Mouse (Mus musculus) retina, postnatal 7 days (tissue): ENCODE data around the gene Kcnk10.

ENCODE experiments used
- DNase-seq: peaks from one replicate; pipeline ENCODE4 v3.0.0-alpha.2; 2012; ENCODE audit warnings: low read depth, low spot score

Gene Kcnk10

DNA sequence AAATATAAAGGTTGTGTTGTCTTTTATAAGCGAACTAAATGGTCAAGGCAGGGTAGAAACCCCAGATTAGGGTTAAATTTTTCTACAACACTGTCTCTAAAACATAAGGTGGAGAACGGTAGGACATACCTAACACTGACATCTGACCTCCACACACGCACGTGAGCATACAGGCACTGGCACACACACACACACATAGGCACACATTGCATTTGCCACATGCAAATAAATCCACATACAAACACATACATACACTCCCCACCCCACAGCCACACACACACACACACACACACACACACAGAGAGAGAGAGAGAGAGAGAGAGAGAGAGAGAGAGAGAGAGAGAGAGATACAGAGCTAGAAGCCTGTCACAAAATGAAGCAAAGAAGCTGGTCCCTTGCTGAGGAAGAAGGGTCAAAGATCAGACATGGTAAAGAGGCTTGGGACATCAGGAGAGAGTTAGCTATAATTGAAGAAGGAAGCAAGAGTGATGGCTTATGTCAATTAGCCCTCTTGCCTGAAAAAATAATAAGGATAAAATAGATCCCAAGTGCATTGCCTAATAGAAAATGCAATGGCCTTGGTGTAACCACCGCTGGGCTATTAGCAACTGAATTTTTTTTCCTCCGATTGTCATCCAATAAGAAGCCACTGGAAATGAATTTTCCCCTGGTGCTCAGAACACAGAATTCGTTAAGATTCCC lies 58.1 kb downstream of the Kcnk10 start:
- no peak for DNase-seq

DNA sequence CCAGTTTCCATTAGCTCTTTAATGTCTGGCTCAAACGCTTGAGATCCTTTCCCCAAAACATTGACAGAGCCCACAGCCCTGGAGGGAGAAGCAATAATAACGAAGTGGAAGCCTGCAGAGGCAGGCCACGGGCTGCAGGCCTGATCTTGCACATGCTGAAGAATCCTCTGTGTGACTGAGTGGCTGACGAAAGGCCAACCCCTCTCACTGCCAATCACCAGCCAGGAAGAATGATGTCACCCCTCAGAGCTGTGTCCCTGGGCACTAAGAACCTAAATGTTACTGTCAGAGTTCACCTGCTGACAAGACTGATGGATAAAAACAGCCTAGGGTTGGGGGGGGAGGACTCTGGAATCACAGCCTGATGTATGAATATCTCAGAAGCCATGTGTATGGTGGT lies 72.5 kb downstream of the Kcnk10 start:
- DNase-seq: no peak

GRCm38 (mm10) chr12:98501528-98502280 lies 76.4 kb downstream of the Kcnk10 start:
- DNase-seq: no peak

DNA sequence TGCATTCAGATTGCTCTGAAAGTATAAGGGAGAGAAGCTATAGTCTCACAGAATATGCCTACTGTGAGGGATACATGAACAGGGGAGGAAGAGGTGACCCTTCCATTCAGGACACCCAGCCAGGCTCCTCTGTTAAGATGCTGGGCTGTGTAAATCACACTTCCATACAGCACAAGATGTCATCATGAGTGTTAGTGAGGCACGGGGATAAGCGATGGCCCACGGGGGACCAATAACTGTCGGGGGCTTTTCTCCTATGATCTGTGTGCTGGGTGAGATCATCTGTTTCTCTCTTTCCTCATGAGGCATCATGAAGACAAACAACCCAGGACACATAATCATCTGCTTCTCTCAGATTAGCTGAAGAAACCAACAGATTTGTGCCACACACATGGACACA lies 77.1 kb downstream of the Kcnk10 start:
- DNase-seq: no peak

DNA sequence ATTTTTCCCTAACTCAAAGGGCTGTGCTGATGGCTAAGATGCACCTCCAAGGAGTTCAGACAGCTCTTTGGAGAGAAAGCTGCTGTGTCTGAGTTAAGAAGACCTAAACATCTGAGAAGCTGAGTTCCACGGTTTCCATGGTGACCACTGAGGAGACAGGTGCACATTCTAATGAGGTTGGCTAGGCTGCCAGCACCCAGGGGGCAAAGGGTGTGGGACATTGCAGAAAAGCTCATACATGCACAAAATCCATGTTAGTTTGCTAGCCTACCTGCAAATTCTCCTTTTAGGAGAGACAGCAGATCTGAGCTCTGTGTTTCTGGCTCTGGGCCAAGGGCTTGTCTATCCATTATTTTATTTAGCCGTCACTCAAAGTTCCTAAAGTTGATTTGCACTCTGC lies 96.7 kb downstream of the Kcnk10 start:
- DNase-seq: no peak

GRCm38 (mm10) chr12:98481048-98481447 lies 97.1 kb downstream of the Kcnk10 start:
- DNase-seq: no peak

GRCm38 (mm10) chr12:98477673-98478461 lies 100.2 kb downstream of the Kcnk10 start:
- no peak for DNase-seq

DNA sequence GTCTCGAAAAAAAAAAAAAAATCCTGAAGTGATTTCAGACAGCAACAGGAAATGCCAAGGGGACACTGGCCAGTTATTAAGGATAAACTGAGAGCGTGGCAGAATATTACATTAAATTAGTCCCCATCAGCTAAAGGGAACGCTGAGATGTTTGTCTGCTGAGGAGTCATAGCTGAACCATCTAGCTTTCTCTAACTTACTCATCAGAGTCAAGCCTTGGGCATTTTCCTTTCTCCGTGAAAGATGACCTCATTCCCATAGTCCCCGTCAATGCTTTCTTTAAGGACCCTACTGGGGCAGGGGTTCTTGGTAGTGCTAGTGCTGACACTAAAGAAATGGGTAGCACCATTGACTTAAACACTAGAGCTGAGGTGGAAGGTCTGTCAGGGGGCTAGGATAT lies 106.9 kb downstream of the Kcnk10 start:
- DNase-seq: no peak

- no peak for DNase-seq
Observed at GRCm38 (mm10) chr12:98470097-98470496, 108.0 kb downstream of the Kcnk10 start.

DNA sequence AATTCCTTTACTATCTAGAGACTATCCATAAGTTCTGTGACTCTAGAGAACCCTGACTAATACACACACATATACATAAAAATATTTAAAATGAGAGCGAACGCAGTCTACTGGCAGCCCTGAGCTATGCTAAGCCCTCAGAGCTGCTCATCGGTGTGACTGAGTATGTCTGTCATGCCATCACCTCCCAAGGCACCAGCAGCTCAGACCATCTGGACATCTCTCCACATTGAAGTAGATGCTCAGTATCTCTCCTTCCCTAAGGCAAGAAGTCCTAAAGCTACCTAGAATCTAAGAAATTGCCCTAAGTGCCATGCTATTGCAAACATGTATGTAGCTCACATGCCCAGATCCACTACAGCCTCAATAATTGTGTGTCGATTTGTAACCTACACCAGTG lies 110.3 kb downstream of the Kcnk10 start:
- no peak for DNase-seq

DNA sequence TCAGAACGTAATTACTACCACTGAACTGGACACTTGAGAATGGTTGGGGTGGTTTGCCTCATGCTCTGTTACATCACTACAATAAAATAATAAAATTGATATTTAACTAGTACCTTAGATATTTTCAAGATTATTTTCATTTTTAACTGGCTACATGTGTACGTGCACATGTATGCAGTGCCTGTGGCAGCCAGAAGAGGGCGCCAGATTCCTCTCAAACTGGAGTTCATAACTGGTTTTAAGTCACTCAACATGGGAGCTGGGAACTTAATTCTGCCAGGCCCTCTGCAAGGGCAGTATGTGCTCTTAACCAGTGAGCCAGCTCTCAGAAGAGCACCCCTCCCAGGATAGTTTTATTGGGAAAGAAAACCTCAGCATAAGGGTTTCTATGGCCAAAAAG lies 118.2 kb downstream of the Kcnk10 start:
- no peak for DNase-seq

- no peak for DNase-seq
Observed at GRCm38 (mm10) chr12:98458944-98459343, 119.2 kb downstream of the Kcnk10 start.

DNA sequence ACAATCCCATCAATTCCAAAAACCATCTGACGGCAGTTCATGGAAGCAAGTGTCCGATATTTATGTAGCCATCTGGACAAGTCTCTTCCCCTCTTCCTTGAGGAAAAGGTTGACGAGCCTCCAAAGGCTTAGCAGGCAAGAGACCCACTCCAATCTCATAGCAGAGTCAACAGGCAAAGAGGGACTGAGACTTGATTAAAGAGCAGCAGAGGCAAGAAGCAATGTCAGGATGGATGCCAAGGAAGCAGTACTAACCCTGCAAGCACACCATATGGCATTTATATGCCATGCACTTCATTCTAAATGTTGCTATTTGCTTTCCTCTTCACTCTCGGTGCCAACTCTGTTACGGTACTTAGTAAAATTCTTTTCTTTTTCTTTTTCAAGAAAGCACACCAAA lies 119.6 kb downstream of the Kcnk10 start:
- no peak for DNase-seq

DNA sequence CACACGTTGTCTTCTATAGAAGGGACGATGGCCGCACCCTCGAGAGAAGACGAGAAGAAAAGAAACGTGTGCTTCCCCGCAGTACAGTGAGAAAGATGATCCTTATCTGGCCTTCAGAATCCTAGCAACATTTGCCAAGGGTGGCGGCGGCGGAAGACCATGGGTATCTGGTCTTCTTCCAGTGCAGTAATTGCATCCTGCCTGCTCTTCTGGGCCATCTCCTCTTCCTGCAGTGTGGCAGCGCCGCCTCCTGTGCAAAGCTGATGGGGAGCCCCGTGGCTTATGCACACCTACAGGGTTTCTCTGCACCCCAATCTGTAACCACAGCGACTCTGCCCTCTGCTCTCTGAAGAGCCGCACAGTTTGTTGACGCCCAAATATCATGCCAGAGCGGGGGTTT lies 124.9 kb downstream of the Kcnk10 start:
- DNase-seq: no peak

GRCm38 (mm10) chr12:98452646-98453045 lies 125.5 kb downstream of the Kcnk10 start:
- DNase-seq: no peak

DNA sequence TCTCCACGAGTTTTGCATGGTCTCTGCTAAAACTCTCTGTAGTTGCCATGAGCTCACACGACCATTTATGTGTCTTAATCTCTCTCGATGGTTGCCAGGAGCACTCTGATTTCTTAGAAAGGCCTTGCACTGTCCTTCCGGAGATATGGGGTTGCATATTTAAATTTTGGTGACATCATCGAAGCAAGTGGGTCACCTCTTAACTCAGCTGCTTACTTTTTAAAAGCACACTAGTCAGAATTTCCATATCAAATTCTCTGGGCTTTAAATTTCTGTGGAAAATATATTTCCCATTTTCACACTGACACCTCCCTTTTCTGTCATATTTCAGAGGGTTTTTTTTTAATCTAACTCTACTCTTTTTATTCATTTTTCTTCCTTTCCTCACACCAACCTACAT lies 132.5 kb downstream of the Kcnk10 start:
- no peak for DNase-seq

- DNase-seq: no peak
Observed at GRCm38 (mm10) chr12:98444860-98445259, 133.2 kb downstream of the Kcnk10 start.

- no peak for DNase-seq
Observed at GRCm38 (mm10) chr12:98443754-98444153, 134.4 kb downstream of the Kcnk10 start.

GRCm38 (mm10) chr12:98438080-98438479 lies 140.0 kb downstream of the Kcnk10 start:
- no peak for DNase-seq

DNA sequence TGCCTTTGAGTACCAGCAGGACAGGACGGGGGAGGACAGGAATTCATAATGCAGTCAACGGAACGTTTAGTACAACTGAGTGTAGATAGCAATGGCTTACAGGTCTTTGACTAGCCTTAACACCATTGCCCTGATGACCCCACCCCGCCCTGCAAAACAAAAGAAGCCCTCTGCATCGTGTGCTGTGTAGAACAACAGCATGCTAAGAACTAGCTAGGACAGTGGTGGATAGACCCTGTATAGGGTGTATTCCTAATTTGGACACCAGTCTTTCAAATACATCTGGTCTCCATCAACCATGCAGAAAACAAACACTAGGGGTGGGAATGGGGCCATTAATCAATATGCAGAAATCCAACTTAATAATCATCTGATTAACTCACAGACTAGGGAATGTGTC lies 147.4 kb downstream of the Kcnk10 start:
- DNase-seq: no peak

- DNase-seq: no peak
Observed at GRCm38 (mm10) chr12:98421340-98421739, 156.8 kb downstream of the Kcnk10 start.

DNA sequence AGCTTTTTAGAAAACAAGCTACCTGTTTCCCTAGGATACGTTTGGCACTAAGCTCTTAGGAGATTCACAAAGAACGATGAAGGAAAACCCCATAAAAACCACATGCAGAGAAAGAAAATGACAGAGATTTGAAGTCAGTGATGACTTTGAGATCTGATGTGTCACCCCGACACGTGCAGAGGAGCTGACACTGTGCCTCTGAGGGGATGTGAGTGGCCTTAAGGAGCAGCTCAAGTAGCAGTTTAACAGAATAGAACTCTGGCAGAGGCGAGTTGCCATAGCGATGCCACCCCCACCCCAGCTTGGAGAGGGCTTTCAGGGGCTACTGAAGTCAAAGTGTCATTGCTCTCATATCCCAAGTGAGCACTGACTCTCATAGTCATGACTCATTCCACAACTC lies 158.3 kb downstream of the Kcnk10 start:
- no peak for DNase-seq

GRCm38 (mm10) chr12:98409580-98409979 lies 168.5 kb downstream of the Kcnk10 start:
- no peak for DNase-seq
